Mouse (Mus musculus) heart, postnatal 0 days (tissue): ENCODE results near the gene Htatip2.

Experiments
- CTCF ChIP-seq: IDR thresholded peaks from 2 replicates; pipeline ENCODE4 v1.5.1; 2016; ENCODE audit warnings: antibody characterized with exemption, control low read depth, low read depth
- EP300 ChIP-seq: IDR thresholded peaks from 2 replicates; pipeline ENCODE4 v1.6.1; 2016; ENCODE audit warnings: antibody characterized with exemption, low read depth

- TF ChIP-seq CTCF = no peak
- TF ChIP-seq EP300 = no peak
Measured at GRCm38 (mm10) chr7:49794304-49794703, 35.4 kb downstream of the Htatip2 start.
